Mouse (Mus musculus): ENCODE data around the gene Olfr613.
"Not testable (repeated sequence)": the region's sequence is repeated elsewhere in the genome, so short reads cannot be mapped to it uniquely, and the experiment has no call there.

Gene Olfr613

DNA sequence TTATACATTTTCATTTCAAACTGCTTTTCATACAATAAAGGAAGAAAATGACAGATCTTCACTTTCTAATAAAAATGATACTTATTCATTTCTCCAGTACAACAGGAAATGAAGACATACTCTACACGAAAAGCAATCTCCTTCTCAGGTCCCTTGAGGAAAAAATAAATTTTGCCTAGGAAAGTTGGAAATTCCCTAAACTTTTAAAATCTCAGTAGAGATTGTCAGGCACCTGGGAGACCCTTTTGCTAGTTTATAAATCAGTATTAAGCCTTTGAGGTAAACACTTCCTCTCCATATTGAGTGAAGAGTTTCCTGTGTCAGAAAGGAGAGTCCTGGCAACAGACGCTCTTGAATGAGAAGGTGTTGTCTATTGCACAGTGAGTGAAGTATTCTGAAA is at the start of gene Olfr613:
Gene Olfr613 (plus strand): TSS at position 301 of the 400 bp plus-strand sequence.
- DNase-seq, result no peak

DNA sequence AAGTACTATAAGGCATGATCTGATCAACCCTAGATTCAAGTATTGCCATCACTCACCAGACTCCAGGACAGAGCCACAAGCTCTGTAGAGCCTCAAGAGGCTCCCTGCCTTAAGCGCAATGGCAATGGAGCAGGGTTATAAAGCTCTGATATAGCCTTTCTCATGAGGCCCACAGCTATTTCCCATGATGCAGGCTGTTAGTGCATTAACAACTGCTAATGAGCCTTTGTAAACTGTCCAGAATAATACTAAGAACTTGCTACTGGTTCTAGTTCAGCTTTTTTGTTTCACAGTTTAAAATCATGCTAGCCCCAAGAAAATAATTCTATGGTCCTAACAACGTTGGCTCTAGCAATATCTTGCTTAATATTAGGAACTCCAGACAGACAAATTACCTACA is 35.9 kb upstream of the Olfr613 start, which contains the start of gene Olfr610:
Gene Olfr610 (minus strand): TSS at position 101 of the 400 bp plus-strand sequence.
- DNase-seq, result no peak

DNA sequence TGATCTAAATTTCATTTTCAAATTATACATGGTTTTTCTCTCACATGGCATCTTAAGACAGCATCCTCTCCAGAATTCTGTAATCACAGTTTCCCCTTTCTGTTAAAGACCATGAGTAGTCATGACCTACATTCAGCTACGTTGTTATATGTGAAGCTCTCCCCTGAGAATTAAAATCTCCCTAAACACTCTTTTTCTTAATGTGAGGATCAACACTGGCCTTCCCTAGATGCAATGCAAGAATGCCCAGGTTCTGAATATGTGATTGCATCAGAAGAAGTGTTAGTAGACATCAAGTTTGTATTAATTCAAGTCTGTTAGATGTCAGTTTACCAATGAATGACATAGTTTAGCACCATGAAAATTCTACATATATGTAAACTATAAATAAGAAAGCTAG is 27.1 kb upstream of the Olfr613 start, which contains the start of gene Olfr611:
Gene Olfr611 (minus strand): TSS at position 101 of the 400 bp plus-strand sequence.
- DNase-seq, result not testable (repeated sequence)

DNA sequence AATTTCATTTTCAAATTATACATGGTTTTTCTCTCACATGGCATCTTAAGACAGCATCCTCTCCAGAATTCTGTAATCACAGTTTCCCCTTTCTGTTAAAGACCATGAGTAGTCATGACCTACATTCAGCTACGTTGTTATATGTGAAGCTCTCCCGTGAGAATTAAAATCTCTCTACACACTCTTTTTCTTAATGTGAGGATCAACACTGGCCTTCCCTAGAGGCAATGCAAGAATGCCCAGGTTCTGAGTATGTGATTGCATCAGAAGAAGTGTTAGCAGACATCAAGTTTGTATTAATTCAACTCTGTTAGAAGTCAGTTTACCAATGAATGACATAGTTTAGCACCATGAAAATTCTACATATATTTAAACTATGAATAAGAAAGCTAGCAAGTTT is 5.3 kb upstream of the Olfr613 start, which contains the start of gene Olfr612:
Gene Olfr612 (minus strand): TSS at position 101 of the 400 bp plus-strand sequence.
- not testable (repeated sequence) for DNase-seq

DNA sequence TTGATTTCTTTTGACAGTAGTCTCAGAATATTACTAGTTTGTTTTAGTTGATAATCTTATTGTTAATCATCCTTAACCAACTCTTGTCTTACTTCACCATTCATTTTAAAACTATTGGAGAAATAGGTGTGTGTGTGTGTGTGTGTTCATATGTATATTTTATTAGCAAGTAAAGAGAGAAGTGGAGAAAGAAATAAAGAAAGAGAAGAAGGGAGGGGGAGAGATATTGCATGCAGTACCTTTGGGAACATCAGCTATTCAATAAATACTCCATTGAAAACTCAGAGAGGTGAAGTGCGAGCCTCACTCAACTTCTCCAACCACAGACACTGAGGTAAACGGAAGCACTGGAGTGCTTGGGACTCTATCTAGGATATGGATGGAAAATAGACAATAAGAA is 7.9 kb downstream of the Olfr613 start, which contains the start of gene Olfr615:
Gene Olfr615 (plus strand): TSS at position 301 of the 400 bp plus-strand sequence.
- no peak for DNase-seq

DNA sequence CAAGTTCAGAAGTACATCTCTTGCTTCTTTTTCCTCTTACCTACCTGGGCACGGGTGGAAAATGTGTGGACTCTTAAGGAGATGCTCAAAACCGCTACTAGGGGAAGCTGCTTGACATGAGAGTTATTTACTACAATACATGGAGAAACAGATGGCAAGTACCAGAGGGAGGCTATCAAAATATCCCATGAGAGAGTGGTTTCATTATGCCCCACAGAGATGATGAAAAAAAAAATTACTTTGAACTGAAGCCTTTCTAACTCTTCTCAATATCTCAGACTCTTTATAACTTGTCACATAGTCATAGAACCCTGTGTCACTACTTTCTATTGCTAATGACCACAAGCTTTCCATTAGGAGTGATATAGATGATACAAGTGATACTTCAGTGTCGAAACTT is 21.2 kb downstream of the Olfr613 start, which contains the start of gene Olfr616:
Gene Olfr616 (minus strand): TSS at position 101 of the 400 bp plus-strand sequence.
- DNase-seq, result no peak

DNA sequence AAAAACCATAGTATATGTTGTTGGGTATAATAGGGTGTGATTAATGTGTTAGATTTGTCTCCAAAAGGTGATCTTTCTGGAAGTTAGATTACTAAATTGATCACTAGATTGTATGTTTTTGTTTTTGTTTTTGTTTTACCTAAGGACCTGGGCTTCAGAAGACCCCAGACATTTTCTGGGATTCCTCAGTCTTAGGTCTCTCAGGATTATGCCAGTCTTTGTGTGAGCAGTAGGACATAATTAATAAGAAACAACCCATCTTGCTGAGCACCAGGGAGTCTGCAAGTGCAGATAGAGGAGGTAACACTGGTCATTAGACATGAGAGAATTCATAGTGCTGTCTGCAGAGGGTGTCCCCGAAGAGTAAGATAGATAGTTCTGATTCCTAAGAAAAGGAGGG is 24.9 kb downstream of the Olfr613 start, which contains the start of gene Olfr617:
Gene Olfr617 (plus strand): TSS at position 301 of the 400 bp plus-strand sequence.
- no peak for DNase-seq

DNA sequence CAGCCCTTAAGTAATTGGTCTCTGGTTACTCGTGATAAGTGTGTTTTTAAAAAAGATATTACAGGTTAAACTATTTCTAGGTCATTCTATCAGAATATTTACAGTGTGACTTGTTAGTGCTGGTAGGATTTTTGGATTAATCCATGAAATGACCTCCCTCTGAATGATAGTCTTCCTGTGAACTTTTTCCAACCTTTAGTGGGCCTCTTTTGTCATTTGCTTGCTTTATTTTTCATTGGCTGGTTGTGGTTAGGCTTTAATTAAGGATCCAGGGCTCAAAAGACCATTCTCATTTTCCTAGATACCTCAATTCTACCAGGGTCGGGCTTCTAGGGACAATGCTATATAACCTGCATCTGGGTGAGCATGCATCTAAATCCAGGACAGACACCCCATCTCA is 41.9 kb downstream of the Olfr613 start, which contains the start of gene Olfr618:
Gene Olfr618 (plus strand): TSS at position 301 of the 400 bp plus-strand sequence.
- DNase-seq, result no peak

DNA sequence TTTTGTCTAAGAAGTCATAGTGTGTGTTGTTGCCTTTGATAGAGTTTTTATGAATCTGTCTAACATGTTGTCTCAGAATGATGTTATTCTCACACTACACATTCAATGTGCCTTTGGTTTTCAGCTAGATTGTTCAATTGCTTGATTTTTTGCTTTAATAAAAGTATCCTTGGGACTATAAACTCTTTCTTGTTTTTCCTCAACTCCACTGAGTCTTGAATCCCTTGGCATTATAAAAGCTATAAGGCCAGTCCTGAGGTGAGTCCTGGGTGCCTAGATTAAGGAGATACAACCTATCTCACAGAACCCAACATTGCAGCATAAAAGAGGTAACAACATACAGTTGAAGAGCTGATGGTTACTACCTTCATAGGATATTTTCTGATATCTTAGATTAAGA is 52.4 kb downstream of the Olfr613 start, which contains the start of gene Olfr619:
Gene Olfr619 (plus strand): TSS at position 301 of the 400 bp plus-strand sequence.
- no peak for DNase-seq
